Mouse (Mus musculus) left cerebral cortex, adult 11 months (tissue): ENCODE data around the gene Snai1.

Experiments
- DNase-seq: peaks from one replicate; pipeline ENCODE4 v3.0.0; 2022; ENCODE audit warnings: low spot score

The Snai1 gene

GRCm38 (mm10) chr2:167551342-167551920 lies 13.4 kb downstream of the Snai1 start:
- DNase-seq, result no peak

- no peak for DNase-seq
Measured at GRCm38 (mm10) chr2:167552292-167552691, 14.3 kb downstream of the Snai1 start.

- DNase-seq, result no peak
Measured at GRCm38 (mm10) chr2:167552927-167553402, 15.0 kb downstream of the Snai1 start.

- DNase-seq, result no peak
Measured at GRCm38 (mm10) chr2:167555766-167556165, 17.8 kb downstream of the Snai1 start.

GRCm38 (mm10) chr2:167559413-167559812 lies 21.4 kb downstream of the Snai1 start:
- no peak for DNase-seq

GRCm38 (mm10) chr2:167562101-167562500 lies 24.1 kb downstream of the Snai1 start:
- no peak for DNase-seq

GRCm38 (mm10) chr2:167563035-167563434 lies 25.0 kb downstream of the Snai1 start:
- no peak for DNase-seq

- DNase-seq, result no peak
Measured at GRCm38 (mm10) chr2:167563703-167564102, 25.7 kb downstream of the Snai1 start.

- no peak for DNase-seq
Measured at GRCm38 (mm10) chr2:167564551-167565311, 26.7 kb downstream of the Snai1 start.

GRCm38 (mm10) chr2:167565312-167565656 lies 27.3 kb downstream of the Snai1 start:
- DNase-seq, result no peak

GRCm38 (mm10) chr2:167565682-167566081 lies 27.7 kb downstream of the Snai1 start:
- no peak for DNase-seq

GRCm38 (mm10) chr2:167568112-167568511 lies 30.1 kb downstream of the Snai1 start:
- DNase-seq, result no peak

- DNase-seq, result no peak
Measured at GRCm38 (mm10) chr2:167569934-167570651, 32.1 kb downstream of the Snai1 start.

- DNase-seq, result no peak
Measured at GRCm38 (mm10) chr2:167570815-167571214, 32.8 kb downstream of the Snai1 start.

- DNase-seq, result no peak
Measured at GRCm38 (mm10) chr2:167571442-167572220, 33.6 kb downstream of the Snai1 start.

- no peak for DNase-seq
Measured at GRCm38 (mm10) chr2:167574814-167575213, 36.8 kb downstream of the Snai1 start.

- no peak for DNase-seq
Measured at GRCm38 (mm10) chr2:167575581-167575980, 37.6 kb downstream of the Snai1 start.

GRCm38 (mm10) chr2:167576121-167576620 lies 38.2 kb downstream of the Snai1 start:
- no peak for DNase-seq

- DNase-seq, result no peak
Measured at GRCm38 (mm10) chr2:167577186-167577785, 39.3 kb downstream of the Snai1 start.

- DNase-seq, result no peak
Measured at GRCm38 (mm10) chr2:167578521-167578920, 40.5 kb downstream of the Snai1 start.

GRCm38 (mm10) chr2:167583161-167583952 lies 45.4 kb downstream of the Snai1 start:
- no peak for DNase-seq
